Mouse (Mus musculus) kidney, adult 2 months (tissue): ENCODE measurements around the gene Cers2. TPM values are rescaled to one million over a fixed set of nuclear protein-coding genes. Genes with fewer than 3 reads are reported as not detected.
"Not testable (repeated sequence)": the region's sequence is repeated elsewhere in the genome, so short reads cannot be mapped to it uniquely, and the experiment has no call there.

Experiments used
- DNase-seq: peaks from one replicate; pipeline ENCODE4 v3.0.0; 2021
- H3K27ac ChIP-seq: fragments of 200-500 bp; 2 replicates; pipeline ENCODE4 v1.5.1; 2012; ENCODE audit warnings: low read depth, low read length, control low read depth, inconsistent platforms; ENCODE audit not compliant: insufficient read depth
- H3K27me3 ChIP-seq: fragments of 200-500 bp; replicated peaks from 2 replicates; pipeline ENCODE4 v1.6.1; 2012; ENCODE audit warnings: mild to moderate bottlenecking, moderate library complexity, low read length, inconsistent platforms; ENCODE audit not compliant: control insufficient read depth, insufficient read depth
- H3K36me3 ChIP-seq: fragments of 200-500 bp; 2 replicates; pipeline ENCODE4 v1.6.1; 2012; ENCODE audit warnings: mild to moderate bottlenecking, moderate library complexity, low read length, inconsistent platforms; ENCODE audit not compliant: control insufficient read depth, insufficient read depth
- H3K4me1 ChIP-seq: fragments of 200-500 bp; 2 replicates; pipeline ENCODE4 v1.6.1; 2011; ENCODE audit warnings: low read length; ENCODE audit not compliant: control insufficient read depth, insufficient read depth
- H3K4me3 ChIP-seq: fragments of 200-500 bp; 2 replicates; pipeline ENCODE4 v1.5.1; 2011; ENCODE audit warnings: mild to moderate bottlenecking, low read depth, low read length, control low read depth; ENCODE audit not compliant: insufficient read depth
- CTCF ChIP-seq: fragments of 200-500 bp; conservative IDR thresholded peaks from 2 replicates; pipeline ENCODE4 v1.5.1; 2011; ENCODE audit warnings: low read depth, mild to moderate bottlenecking, control low read depth, low read length, moderate library complexity, mixed read lengths; ENCODE audit not compliant: insufficient read depth, insufficient read length
- POLR2A ChIP-seq: fragments of 200-500 bp; IDR thresholded peaks from one replicate; pipeline ENCODE4 v1.6.1; 2011; ENCODE audit warnings: low read depth, low read length, control low read depth
- WGBS: fragments of 180-500 bp; shearing (Covaris S2); methylation state at CpG from one replicate; pipeline ENCODE4 v1.1.7; 2018; 5-methylcytosine and 5-hydroxymethylcytosine counted together
- polyA plus RNA-seq: library from polyadenylated mRNA; depleted of rRNA; stranded (reverse); fragments of >200 nt; gene quantifications from 2 replicates; pipeline ENCODE4 v1.2.3, GENCODE M21; 2012; rRNA removed

Gene Cers2
- polyA plus RNA-seq, 1 experiment: 173 TPM

DNA sequence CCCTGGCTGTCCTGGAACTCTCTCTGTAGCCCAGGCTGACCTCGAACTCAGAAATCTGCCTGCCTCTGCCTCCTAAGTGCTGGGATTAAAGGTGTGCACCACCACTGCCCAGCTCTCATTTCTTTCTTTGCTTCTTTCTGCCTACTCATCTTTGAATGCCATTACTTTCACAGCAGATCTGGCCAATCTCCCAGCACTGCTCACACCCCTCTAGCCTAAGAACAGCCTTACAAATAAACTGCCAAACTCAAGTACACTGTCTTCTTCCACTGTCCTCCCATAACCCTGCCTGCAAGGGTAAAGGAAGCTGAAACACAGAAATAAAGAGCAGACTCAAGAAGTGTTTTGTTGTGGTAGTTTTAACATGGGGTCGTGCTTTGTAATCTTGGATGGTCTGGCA is 43.2 kb downstream of the Cers2 start:
- DNase-seq: no peak
- 89% methylated on average over 2 of the region's 2 CpGs for WGBS
- H3K4me3 ChIP-seq: no peak overlapping the region
- no peak overlapping the region for H3K27ac ChIP-seq
- H3K36me3 ChIP-seq: peaks cover 2% of the 10 kb centered on the region; the same call in 1 of the 2 replicates
- TF ChIP-seq CTCF (no peak), POLR2A (no peak)
- H3K4me1 ChIP-seq: peaks cover 3% of the 10 kb centered on the region; the same call in 1 of the 2 replicates
- no peaks in the 10 kb centered on the region for H3K27me3 ChIP-seq

DNA sequence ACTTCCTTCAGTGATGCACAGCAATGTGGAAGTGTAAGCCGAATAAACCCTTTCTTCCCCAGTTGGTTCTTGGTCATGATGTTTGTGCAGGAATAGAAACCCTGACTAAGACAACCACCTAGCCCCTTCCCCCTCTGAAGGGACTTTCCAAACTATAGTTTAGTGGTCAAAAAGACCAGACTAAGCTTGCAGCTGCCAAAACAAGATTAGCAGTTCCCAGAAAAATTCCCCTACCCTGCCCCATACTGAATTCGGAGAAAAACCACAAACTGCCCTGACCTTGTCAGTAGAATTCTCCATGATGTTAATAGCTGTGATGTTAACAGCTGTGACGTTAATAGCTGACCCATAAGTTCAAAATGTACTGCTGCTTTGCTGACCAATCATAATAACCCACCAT is 45.7 kb downstream of the Cers2 start:
- 62% methylated on average over 3 of the region's 3 CpGs for whole genome bisulfite sequencing
- H3K36me3 ChIP-seq, H3K4me1 ChIP-seq, H3K27me3 ChIP-seq, H3K4me3 ChIP-seq, H3K27ac ChIP-seq, DNase-seq: not testable (repeated sequence)

DNA sequence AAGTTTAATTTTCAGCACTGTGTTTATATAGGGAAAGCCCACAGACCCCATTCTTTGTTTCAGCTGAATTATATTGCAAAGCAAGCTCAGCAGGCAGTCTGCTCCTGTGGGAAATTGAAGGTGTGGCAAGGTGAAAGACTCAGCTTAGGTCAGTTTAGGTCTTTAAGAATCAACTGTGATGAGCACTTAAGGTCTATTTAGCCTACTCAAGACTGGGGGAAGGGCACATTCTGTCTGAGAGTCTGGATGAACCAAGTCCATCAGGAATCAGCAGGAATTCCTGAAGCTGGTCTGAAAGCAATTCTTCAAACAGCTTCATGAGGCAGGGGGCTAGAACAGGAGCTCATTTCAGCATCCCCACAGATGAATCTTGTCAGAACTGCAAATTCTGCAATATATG is 55.5 kb downstream of the Cers2 start:
- H3K4me1 ChIP-seq: no peaks in the 10 kb centered on the region
- no peak overlapping the region for H3K27ac ChIP-seq
- no peak overlapping the region for H3K4me3 ChIP-seq
- H3K27me3 ChIP-seq: no peaks in the 10 kb centered on the region
- no peak for TF ChIP-seq CTCF
- no peak for TF ChIP-seq POLR2A
- no peak for DNase-seq
- no peaks in the 10 kb centered on the region for H3K36me3 ChIP-seq

Other genes starting within 250 kb of the Cers2 start
- gene Pip5k1a, start 207.9 kb upstream of the Cers2 start, polyA plus RNA-seq: 13.5 and 15.3 TPM in 2 replicates
- 45.6 and 47.1 TPM in 2 replicates for gene Vps72, start 203.8 kb upstream of the Cers2 start, polyA plus RNA-seq
- 0.19 and 3.1 TPM in 2 replicates for gene Tmod4, start 190.3 kb upstream of the Cers2 start, polyA plus RNA-seq
- gene Scnm1, start 180.8 kb upstream of the Cers2 start, polyA plus RNA-seq: 46.7 and 50.8 TPM in 2 replicates
- 10.2 and 11.3 TPM in 2 replicates for gene Lysmd1, start 180.7 kb upstream of the Cers2 start, polyA plus RNA-seq
- gene Tnfaip8l2, start 172.4 kb upstream of the Cers2 start, polyA plus RNA-seq: 4.1 and 6.8 TPM in 2 replicates
- gene Sema6c, start 154.3 kb upstream of the Cers2 start, polyA plus RNA-seq: 8.0 and 8.5 TPM in 2 replicates
- gene Gabpb2, start 96.9 kb upstream of the Cers2 start, polyA plus RNA-seq: 9.8 and 10.6 TPM in 2 replicates
- gene Cdc42se1, start 86.1 kb upstream of the Cers2 start, polyA plus RNA-seq: 77.5 and 83.7 TPM in 2 replicates
- gene Mllt11, start 82.6 kb upstream of the Cers2 start, polyA plus RNA-seq: 30.6 and 31.4 TPM in 2 replicates
- 5.9 TPM in 2 replicates for gene Gm128, start 73.2 kb upstream of the Cers2 start, polyA plus RNA-seq
- gene Bnipl, start 63.6 kb upstream of the Cers2 start, polyA plus RNA-seq: 0.09 and 0.41 TPM in 2 replicates
- gene Mindy1, start 33.4 kb upstream of the Cers2 start, polyA plus RNA-seq: 120 and 155 TPM in 2 replicates
- gene Prune1, start 32.7 kb upstream of the Cers2 start, polyA plus RNA-seq: 25.6 and 27.0 TPM in 2 replicates
- gene Anxa9, start 7.6 kb upstream of the Cers2 start, polyA plus RNA-seq: 5.6 and 6.3 TPM in 2 replicates
- gene Setdb1, start 42.4 kb downstream of the Cers2 start, polyA plus RNA-seq: 11.4 and 11.6 TPM in 2 replicates
- gene 4930558C23Rik, start 88.0 kb downstream of the Cers2 start, polyA plus RNA-seq: not detected in 2 replicates
- 26.4 and 28.7 TPM in 2 replicates for gene Arnt, start 119.6 kb downstream of the Cers2 start, polyA plus RNA-seq
- 6.5 and 8.2 TPM in 2 replicates for gene Ctsk, start 184.5 kb downstream of the Cers2 start, polyA plus RNA-seq
- gene Ctss, start 212.0 kb downstream of the Cers2 start, polyA plus RNA-seq: 8.2 and 18.1 TPM in 2 replicates
- not detected in 2 replicates for gene Hormad1, start 244.9 kb downstream of the Cers2 start, polyA plus RNA-seq